Mouse (Mus musculus): ENCODE measurements around the gene Inf2.

Inf2 gene

GRCm38 (mm10) chr12:112560176-112560797 is 28.3 kb upstream of the Inf2 start:
- in situ Hi-C loops (cut with MboI; ENCODE audit: unreplicated experiment in 2 of 2), result loop anchor here (5.0 kb wide), 2 partner anchors 57 to 147 kb away; no protein-coding TSS in a partner anchor

DNA sequence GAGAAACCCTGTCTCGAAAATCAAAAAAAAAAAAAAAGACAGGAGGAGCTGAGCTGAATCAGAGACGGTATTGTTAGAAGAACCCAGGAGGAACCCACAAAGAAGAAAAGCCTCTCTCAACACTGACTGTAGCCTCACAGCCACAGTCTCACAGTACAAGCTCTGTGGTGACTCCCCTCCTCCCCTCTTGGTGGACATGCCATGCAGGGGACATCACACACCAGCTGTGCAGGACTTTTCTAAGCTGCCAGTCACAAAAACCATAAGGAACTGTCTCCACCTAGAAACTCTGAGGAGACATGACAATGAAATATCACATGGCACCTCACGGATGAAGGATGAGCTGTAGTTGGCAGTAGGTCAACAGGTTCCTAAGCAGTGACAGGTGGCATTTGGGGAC is 27.4 kb upstream of the Inf2 start:
- in situ Hi-C loops (cut with MboI; ENCODE audit: unreplicated experiment in 2 of 2), result loop anchor here (5.0 kb wide), 2 partner anchors 56 to 146 kb away; no protein-coding TSS in a partner anchor

DNA sequence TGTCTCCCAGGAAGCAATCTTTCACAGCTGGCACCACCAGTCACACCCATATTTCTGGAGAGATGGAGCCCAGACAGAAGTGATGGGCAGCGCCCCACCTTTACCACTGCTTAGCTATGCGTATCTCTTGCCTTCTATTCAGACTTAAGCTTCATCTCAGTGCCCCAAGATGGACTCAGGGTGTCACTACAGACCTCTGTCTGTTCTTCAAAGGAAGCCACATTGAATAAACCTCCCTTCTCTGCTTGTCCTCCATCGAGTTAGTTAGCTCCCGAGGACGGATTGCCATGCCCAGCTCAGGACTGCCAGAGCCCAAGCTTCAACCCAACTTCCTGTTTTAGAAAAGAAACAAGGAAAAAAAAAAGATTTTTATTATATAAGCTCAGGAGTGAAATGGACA is 26.1 kb upstream of the Inf2 start:
- in situ Hi-C loops (cut with MboI; ENCODE audit: unreplicated experiment in 2 of 2), result loop anchor here (5.0 kb wide), 2 partner anchors 55 to 145 kb away; no protein-coding TSS in a partner anchor

- in situ Hi-C loops (cut with MboI; ENCODE audit: unreplicated experiment in 2 of 2), result loop anchor here (5.0 kb wide), 2 partner anchors 54 to 144 kb away; no protein-coding TSS in a partner anchor
These were observed 25.6 kb upstream of the Inf2 start for GRCm38 (mm10) chr12:112563011-112563410.

GRCm38 (mm10) chr12:112570160-112570559 is 18.4 kb upstream of the Inf2 start:
- in situ Hi-C loops (cut with MboI; ENCODE audit: unreplicated experiment in 2 of 2), result no loop called here

DNA sequence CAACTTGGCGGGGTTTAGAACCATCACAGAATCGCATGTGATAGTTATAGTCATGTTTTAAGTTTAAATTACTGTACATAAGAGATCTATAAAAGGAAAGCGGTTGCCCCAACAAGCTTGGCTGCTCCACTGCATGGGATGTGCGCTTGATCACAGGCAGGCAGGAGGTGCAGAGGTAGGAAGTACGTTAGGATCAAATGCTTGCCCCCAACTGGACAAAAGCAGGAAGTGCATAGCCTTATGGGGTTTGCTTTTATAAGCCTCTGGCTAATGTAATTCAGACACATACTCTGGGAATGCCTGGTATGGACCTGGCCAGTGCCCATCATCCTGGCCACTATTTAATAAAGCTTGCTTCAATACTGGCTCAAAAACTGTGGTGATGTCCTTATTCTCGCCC is 17.5 kb upstream of the Inf2 start:
- in situ Hi-C loops (cut with MboI; ENCODE audit: unreplicated experiment in 2 of 2), result no loop called here

DNA sequence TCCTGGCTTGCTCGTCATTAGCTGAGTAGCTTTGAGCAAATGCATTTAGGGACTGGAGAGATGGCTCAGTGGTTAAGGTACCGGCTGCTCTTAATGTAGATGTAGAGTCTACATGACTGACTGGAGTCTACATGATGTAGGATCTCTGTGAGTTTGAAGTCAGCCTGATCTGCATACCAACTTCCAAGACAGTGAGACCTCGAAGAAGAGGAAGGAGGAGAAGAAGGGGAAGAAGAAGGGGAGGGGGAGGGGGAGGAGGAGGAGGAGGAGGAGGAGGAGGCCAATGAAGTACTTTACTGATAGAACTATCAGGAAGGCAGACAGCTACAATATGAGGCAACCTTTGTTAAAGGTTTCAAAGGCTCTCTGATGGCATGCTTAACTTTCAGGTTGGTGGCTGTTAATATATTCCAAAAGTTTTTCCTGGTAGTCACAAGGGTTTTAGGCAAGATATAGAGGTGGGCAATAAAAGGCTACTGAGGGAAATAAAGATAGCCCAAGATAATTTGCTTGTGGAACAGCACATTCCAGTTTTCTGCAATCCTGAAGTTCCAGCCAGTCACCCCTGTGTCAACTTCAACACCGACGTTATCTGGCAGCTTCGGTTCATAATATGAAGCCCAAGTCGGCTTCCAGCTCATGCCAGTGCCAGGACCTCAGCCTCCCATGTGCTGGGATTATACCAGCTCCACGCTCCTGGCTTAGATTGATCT is 13.2 kb upstream of the Inf2 start:
- in situ Hi-C loops (cut with MboI; ENCODE audit: unreplicated experiment in 2 of 2), result no loop called here

DNA sequence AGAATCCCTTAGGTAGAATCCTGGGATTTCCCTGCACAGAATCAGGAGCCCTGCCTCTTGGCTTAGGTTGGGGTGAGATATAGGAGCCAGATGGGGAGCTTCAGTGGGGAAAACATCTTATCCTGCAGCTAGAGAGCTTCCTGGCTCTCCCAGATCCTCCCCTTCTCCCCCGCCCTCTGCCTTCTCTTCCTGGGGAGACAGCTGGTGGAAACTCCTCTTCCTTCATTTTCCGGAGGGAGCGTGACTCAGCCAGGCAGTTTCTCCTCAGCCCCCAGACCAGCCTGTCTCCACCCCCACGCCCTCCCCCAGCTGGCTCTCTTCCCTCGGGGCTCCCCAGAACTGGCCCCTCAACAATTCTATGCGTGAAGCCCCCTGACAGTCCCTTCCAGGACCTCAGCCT is 12.2 kb upstream of the Inf2 start:
- in situ Hi-C loops (cut with MboI; ENCODE audit: unreplicated experiment in 2 of 2), result no loop called here

DNA sequence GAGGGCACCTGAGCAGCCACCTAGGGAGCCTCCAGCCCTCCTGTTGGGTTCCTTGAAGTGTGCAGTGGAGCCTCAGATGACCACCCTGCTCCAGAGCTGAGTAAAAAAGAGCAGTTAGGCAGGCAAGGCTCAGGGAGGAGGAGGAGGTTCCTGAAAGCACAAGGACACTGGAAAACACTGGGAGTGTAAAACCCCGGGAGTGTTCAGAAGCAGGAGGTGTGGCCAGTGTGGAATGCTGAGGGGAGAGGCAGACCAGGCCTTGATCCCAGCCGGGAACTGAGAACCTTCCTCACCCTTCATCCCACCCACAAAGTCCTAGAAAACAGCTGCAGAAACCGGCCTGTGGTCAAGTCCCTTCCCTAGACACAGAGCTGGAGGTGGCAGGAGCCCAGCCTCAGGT is 11.8 kb upstream of the Inf2 start:
- in situ Hi-C loops (cut with MboI; ENCODE audit: unreplicated experiment in 2 of 2), result no loop called here

DNA sequence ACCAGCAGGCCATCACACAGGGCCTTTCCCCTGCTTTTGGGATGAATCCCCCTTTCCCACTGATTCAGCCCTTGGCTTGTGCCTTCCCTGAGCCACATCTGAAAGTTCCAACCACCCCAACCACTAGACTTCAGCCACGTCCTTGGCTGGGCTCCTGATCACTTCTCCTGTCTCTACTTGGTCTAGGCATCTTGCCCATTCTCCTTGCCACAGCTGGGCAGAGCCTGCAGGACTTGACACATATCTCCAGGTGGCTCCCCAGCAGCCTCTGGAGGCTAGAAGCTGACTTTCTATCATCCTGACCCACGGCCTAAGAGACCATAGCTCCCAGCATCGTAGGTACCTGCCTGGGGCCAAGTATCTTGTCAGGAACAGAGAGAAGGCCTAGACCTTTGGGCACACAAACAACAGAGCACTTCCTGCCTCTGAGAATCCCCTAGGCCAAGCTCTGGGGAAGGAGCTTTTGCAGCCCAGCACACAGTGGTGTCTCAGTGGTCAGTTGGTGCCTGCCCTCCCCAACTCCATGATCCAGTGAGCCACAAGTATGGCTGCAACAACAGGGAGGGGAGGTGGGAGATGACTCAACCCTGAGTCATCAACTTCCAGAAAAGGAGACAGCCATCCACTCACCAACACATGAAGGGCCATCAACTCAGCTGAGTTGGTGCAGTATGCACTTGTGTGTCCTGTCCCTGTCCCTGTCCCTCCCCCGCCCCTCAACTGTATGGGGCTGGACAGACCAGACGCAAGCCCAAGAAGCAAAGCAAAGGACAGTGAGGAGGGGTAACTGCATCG is 10.1 kb upstream of the Inf2 start:
- in situ Hi-C loops (cut with MboI; ENCODE audit: unreplicated experiment in 2 of 2), result no loop called here

GRCm38 (mm10) chr12:112579430-112579829 is 9.2 kb upstream of the Inf2 start:
- in situ Hi-C loops (cut with MboI; ENCODE audit: unreplicated experiment in 2 of 2), result no loop called here

- in situ Hi-C loops (cut with MboI; ENCODE audit: unreplicated experiment in 2 of 2), result no loop called here
These were observed 8.7 kb upstream of the Inf2 start for GRCm38 (mm10) chr12:112579926-112580325.

- in situ Hi-C loops (cut with MboI; ENCODE audit: unreplicated experiment in 2 of 2), result no loop called here
These were observed 7.5 kb upstream of the Inf2 start for GRCm38 (mm10) chr12:112581113-112581512.

DNA sequence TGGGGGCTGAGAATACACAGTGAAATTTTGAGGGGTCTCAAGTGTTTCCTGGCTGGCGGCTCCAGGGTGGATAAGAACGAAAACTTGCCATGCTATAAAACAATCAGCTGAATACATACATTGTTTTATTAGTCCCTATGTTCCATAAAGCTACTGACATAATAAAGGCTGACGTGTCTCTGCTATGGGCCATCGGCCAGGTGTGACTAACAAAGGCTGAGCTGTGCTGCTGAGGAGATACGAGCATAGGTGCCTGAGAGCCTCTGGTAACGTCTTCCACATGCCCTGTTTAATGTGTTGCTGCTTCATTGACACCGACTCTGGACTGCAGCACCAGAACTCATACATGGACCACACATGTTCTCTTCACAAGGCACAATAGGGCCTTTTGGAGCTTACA is 3.6 kb upstream of the Inf2 start:
- in situ Hi-C loops (cut with MboI; ENCODE audit: unreplicated experiment in 2 of 2), result no loop called here

- in situ Hi-C loops (cut with MboI; ENCODE audit: unreplicated experiment in 2 of 2), result no loop called here
These were observed 2.6 kb upstream of the Inf2 start for GRCm38 (mm10) chr12:112585924-112586538.

- in situ Hi-C loops (cut with MboI; ENCODE audit: unreplicated experiment in 2 of 2), result no loop called here
These were observed 1.2 kb upstream of the Inf2 start for GRCm38 (mm10) chr12:112587125-112588124.

- in situ Hi-C loops (cut with MboI; ENCODE audit: unreplicated experiment in 2 of 2), result no loop called here
These were observed 1.1 kb downstream of the Inf2 start for GRCm38 (mm10) chr12:112589491-112590191.

- in situ Hi-C loops (cut with MboI; ENCODE audit: unreplicated experiment in 2 of 2), result no loop called here
These were observed 2.1 kb downstream of the Inf2 start for GRCm38 (mm10) chr12:112590566-112591239.

DNA sequence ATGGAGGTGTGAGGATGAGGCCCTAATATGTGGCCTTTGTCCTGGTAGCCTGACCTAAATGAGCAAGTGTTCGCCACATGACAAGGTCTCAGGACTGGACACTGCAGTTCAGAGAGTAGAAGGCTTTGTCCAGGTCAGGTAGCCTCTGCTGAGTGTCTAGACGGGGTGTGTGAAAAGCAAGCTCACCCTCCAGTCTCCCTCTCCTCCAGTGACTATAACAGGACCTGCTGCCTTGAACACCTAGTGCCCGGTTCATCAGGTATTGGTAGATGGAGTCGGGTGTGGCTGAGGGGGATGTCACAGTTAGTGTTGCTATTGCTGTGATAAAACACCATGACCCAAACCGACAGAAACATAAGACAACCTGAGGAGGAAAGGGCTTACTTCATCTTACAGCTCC is 2.7 kb downstream of the Inf2 start:
- in situ Hi-C loops (cut with MboI; ENCODE audit: unreplicated experiment in 2 of 2), result no loop called here
